Mouse (Mus musculus): ENCODE results near the gene Usp19. TPM values are rescaled to one million over a fixed set of nuclear protein-coding genes. Genes with fewer than 3 reads are reported as not detected.

Usp19 gene
- polyA plus RNA-seq, 1 experiment, result 77.0 TPM

GRCm38 (mm10) chr9:108531496-108531895, 41.1 kb downstream of the Usp19 start:
- Histone ChIP-seq H3K4me3 (ENCODE audit: insufficient read depth, low read length) (no peak overlapping the region), H3K27ac (ENCODE audit: insufficient read depth, low read length) (no peak overlapping the region), H3K4me1 (ENCODE audit: control insufficient read depth, insufficient read depth, low read length) (no peaks in the 10 kb centered on the region)
- TF ChIP-seq POLR2A (IDR thresholded peaks at IDR 0.05; ENCODE audit: low read depth, low read length) (no peak), CTCF (IDR thresholded peaks at IDR 0.05; ENCODE audit: borderline replicate concordance, insufficient read depth, low read length) (no peak)

- Histone ChIP-seq H3K27ac (ENCODE audit: insufficient read depth, low read length) (no peak overlapping the region), H3K4me3 (ENCODE audit: insufficient read depth, low read length) (no peak overlapping the region), H3K4me1 (ENCODE audit: control insufficient read depth, insufficient read depth, low read length) (no peaks in the 10 kb centered on the region)
- TF ChIP-seq CTCF (IDR thresholded peaks at IDR 0.05; ENCODE audit: borderline replicate concordance, insufficient read depth, low read length), result no peak
These were observed 50.4 kb downstream of the Usp19 start for GRCm38 (mm10) chr9:108540846-108541245.

- H3K27ac ChIP-seq (ENCODE audit: insufficient read depth, low read length), result no peak overlapping the region
- H3K4me3 ChIP-seq (ENCODE audit: insufficient read depth, low read length), result no peak overlapping the region
- H3K4me1 ChIP-seq (ENCODE audit: control insufficient read depth, insufficient read depth, low read length), result no peaks in the 10 kb centered on the region
- TF ChIP-seq CTCF (IDR thresholded peaks at IDR 0.05; ENCODE audit: borderline replicate concordance, insufficient read depth, low read length) (no peak), POLR2A (IDR thresholded peaks at IDR 0.05; ENCODE audit: low read depth, low read length) (no peak)
These were observed 55.6 kb downstream of the Usp19 start for GRCm38 (mm10) chr9:108545986-108546385.

- Histone ChIP-seq H3K27ac (ENCODE audit: insufficient read depth, low read length) (no peak overlapping the region), H3K4me3 (ENCODE audit: insufficient read depth, low read length) (no peak overlapping the region), H3K4me1 (ENCODE audit: control insufficient read depth, insufficient read depth, low read length) (no peaks in the 10 kb centered on the region)
- TF ChIP-seq POLR2A (IDR thresholded peaks at IDR 0.05; ENCODE audit: low read depth, low read length) (no peak), CTCF (IDR thresholded peaks at IDR 0.05; ENCODE audit: borderline replicate concordance, insufficient read depth, low read length) (no peak)
These were observed 56.5 kb downstream of the Usp19 start for GRCm38 (mm10) chr9:108546875-108547274.

Other genes with a start within 250 kb of the Usp19 start
- 102 and 109 TPM in 2 replicates for gene Dag1, start 226.6 kb upstream of the Usp19 start, polyA plus RNA-seq (2011; ENCODE audit: insufficient read length, low read depth, missing spikeins)
- gene Nicn1, start 200.2 kb upstream of the Usp19 start, polyA plus RNA-seq (2011; ENCODE audit: insufficient read length, low read depth, missing spikeins), result 36.5 and 49.6 TPM in 2 replicates
- gene Amt, start 193.7 kb upstream of the Usp19 start, polyA plus RNA-seq (2011; ENCODE audit: insufficient read length, low read depth, missing spikeins), result 2.6 and 3.7 TPM in 2 replicates
- 575 and 590 TPM in 2 replicates for gene Rhoa, start 184.5 kb upstream of the Usp19 start, polyA plus RNA-seq (2011; ENCODE audit: insufficient read length, low read depth, missing spikeins)
- gene Tcta, start 184.4 kb upstream of the Usp19 start, polyA plus RNA-seq (2011; ENCODE audit: insufficient read length, low read depth, missing spikeins), result 22.9 and 24.5 TPM in 2 replicates
- gene Gpx1, start 151.7 kb upstream of the Usp19 start, polyA plus RNA-seq (2011; ENCODE audit: insufficient read length, low read depth, missing spikeins), result 328 and 399 TPM in 2 replicates
- gene Usp4, start 142.7 kb upstream of the Usp19 start, polyA plus RNA-seq (2011; ENCODE audit: insufficient read length, low read depth, missing spikeins), result 93.4 and 102 TPM in 2 replicates
- gene 1700102P08Rik, start 97.8 kb upstream of the Usp19 start, polyA plus RNA-seq (2011; ENCODE audit: insufficient read length, low read depth, missing spikeins), result 0.63 TPM in 1 of 2 replicates, not detected in the other
- gene Ccdc36, start 62.1 kb upstream of the Usp19 start, polyA plus RNA-seq (2011; ENCODE audit: insufficient read length, low read depth, missing spikeins), result 0.22 TPM in 1 of 2 replicates, not detected in the other
- not detected in 2 replicates for gene BC048562, start 54.1 kb upstream of the Usp19 start, polyA plus RNA-seq (2011; ENCODE audit: insufficient read length, low read depth, missing spikeins)
- gene Ccdc71, start 30.1 kb upstream of the Usp19 start, polyA plus RNA-seq (2011; ENCODE audit: insufficient read length, low read depth, missing spikeins), result 18.3 and 19.8 TPM in 2 replicates
- 6.5 and 8.3 TPM in 2 replicates for gene Klhdc8b, start 29.0 kb upstream of the Usp19 start, polyA plus RNA-seq (2011; ENCODE audit: insufficient read length, low read depth, missing spikeins)
- 118 and 152 TPM in 2 replicates for gene Lamb2, start 10.9 kb upstream of the Usp19 start, polyA plus RNA-seq (2011; ENCODE audit: insufficient read length, low read depth, missing spikeins)
- 261 and 263 TPM in 2 replicates for gene Qars, start 17.1 kb downstream of the Usp19 start, polyA plus RNA-seq (2011; ENCODE audit: insufficient read length, low read depth, missing spikeins)
- 113 and 133 TPM in 2 replicates for gene Qrich1, start 26.2 kb downstream of the Usp19 start, polyA plus RNA-seq (2011; ENCODE audit: insufficient read length, low read depth, missing spikeins)
- gene Impdh2, start 69.7 kb downstream of the Usp19 start, polyA plus RNA-seq (2011; ENCODE audit: insufficient read length, low read depth, missing spikeins), result 176 and 180 TPM in 2 replicates
- 19.5 and 25.5 TPM in 2 replicates for gene Ndufaf3, start 76.8 kb downstream of the Usp19 start, polyA plus RNA-seq (2011; ENCODE audit: insufficient read length, low read depth, missing spikeins)
- gene Dalrd3, start 79.3 kb downstream of the Usp19 start, polyA plus RNA-seq (2011; ENCODE audit: insufficient read length, low read depth, missing spikeins), result 29.2 and 38.2 TPM in 2 replicates
- 40.4 and 42.8 TPM in 2 replicates for gene Wdr6, start 88.1 kb downstream of the Usp19 start, polyA plus RNA-seq (2011; ENCODE audit: insufficient read length, low read depth, missing spikeins)
- gene P4htm, start 107.1 kb downstream of the Usp19 start, polyA plus RNA-seq (2011; ENCODE audit: insufficient read length, low read depth, missing spikeins), result 3.4 and 4.8 TPM in 2 replicates
- gene Arih2, start 158.8 kb downstream of the Usp19 start, polyA plus RNA-seq (2011; ENCODE audit: insufficient read length, low read depth, missing spikeins), result 65.9 and 73.9 TPM in 2 replicates
- 35.0 and 36.6 TPM in 2 replicates for gene Slc25a20, start 171.5 kb downstream of the Usp19 start, polyA plus RNA-seq (2011; ENCODE audit: insufficient read length, low read depth, missing spikeins)
- gene Prkar2a, start 198.7 kb downstream of the Usp19 start, polyA plus RNA-seq (2011; ENCODE audit: insufficient read length, low read depth, missing spikeins), result 61.9 and 78.8 TPM in 2 replicates